32 mouse cellular contexts compared by ENCODE assay signal in the genomic region with DNA sequence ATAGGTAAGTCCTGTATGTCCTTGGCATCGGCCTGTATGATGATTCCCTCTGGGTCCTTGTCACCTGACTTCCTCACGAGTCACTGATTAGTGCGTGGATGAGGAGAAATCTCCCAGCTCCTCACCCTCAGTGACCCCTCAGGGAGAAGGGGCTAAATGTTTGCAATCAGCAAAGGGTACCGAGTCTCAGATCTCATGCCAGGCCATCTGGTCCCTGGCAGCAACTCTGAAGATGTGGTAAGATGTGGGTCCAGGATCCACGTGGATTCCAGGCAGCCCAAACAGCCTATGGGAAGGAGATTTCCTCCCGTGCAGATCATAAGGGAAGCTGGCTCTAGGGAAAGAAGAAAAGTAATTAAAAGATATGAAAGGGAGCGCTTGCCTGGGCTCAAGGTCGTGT. TPM values are rescaled to one million over a fixed set of nuclear protein-coding genes. Genes with fewer than 3 reads are reported as not detected.
"Had no signal": no experiment of that assay in that cellular context is flagged by ENCODE, and none has a peak within 500 bp of the region (broad histone marks: within the 10 kb centered on the region; RNA-seq: fewer than 3 reads in every experiment).

No protein-coding gene starts in this region.

- H3K27ac ChIP-seq: kidney, embryonic 15.5 days; left cerebral cortex, adult 2 months; limb, embryonic 15.5 days; liver, embryonic 12.5 days; liver, embryonic 15.5 days; neural tube, embryonic 13.5 days; stomach, embryonic 15.5 days had no signal

- H3K36me3 ChIP-seq: kidney, embryonic 15.5 days; limb, embryonic 15.5 days; liver, embryonic 12.5 days; liver, embryonic 15.5 days; neural tube, embryonic 13.5 days; stomach, embryonic 15.5 days had no signal

- DNase-seq: kidney, adult 11 months; kidney, adult 8-10 months; kidney, postnatal 10 days; kidney, postnatal 36 days; layer of hippocampus, postnatal 36 days; lung, adult 2 months; lung, postnatal 14 days; lung, postnatal 4 days; midbrain, embryonic 14.5 days; retina, postnatal 1 day; right cerebral cortex, postnatal 25 days; spleen, adult 18-20 months; thymus, postnatal 25 days had no signal

- H3K9me3 ChIP-seq: kidney, embryonic 15.5 days; limb, embryonic 15.5 days; liver, embryonic 12.5 days; liver, embryonic 15.5 days; neural tube, embryonic 13.5 days; stomach, embryonic 15.5 days had no signal

- H3K4me1 ChIP-seq: kidney, embryonic 15.5 days; limb, embryonic 15.5 days; liver, embryonic 12.5 days; liver, embryonic 15.5 days; neural tube, embryonic 13.5 days; stomach, embryonic 15.5 days had no signal

- H3K4me3 ChIP-seq: kidney, embryonic 15.5 days; left cerebral cortex, adult 2 months; limb, embryonic 15.5 days; liver, embryonic 12.5 days; liver, embryonic 15.5 days; myocyte; neural tube, embryonic 13.5 days; stomach, embryonic 15.5 days had no signal

- ATAC-seq: liver, embryonic 12.5 days had no signal

- H3K27me3 ChIP-seq: kidney, embryonic 15.5 days; limb, embryonic 15.5 days; liver, embryonic 12.5 days; liver, embryonic 15.5 days; neural tube, embryonic 13.5 days; stomach, embryonic 15.5 days had no signal

- H3K4me2 ChIP-seq: kidney, embryonic 15.5 days; limb, embryonic 15.5 days; liver, embryonic 12.5 days; liver, embryonic 15.5 days; midbrain, embryonic 11.5 days; neural tube, embryonic 13.5 days; stomach, embryonic 15.5 days had no signal

- H3K9ac ChIP-seq: kidney, embryonic 15.5 days; limb, embryonic 15.5 days; liver, embryonic 12.5 days; liver, embryonic 15.5 days; neural tube, embryonic 13.5 days; stomach, embryonic 15.5 days had no signal

RNA-seq across cellular contexts. Expression of gene Rgsl1, which starts 12.0 kb away (rescaled TPM):
- total RNA-seq: megakaryocyte-erythroid progenitor cell, adult 5-6 weeks; monocyte, adult 5-6 weeks; neutrophil, adult 5-6 weeks had no signal
- polyA plus RNA-seq: kidney, embryonic 15.5 days; liver, embryonic 15.5 days; lung, embryonic 16.5 days; midbrain, embryonic 11.5 days; myocyte had no signal

RNA-seq across cellular contexts. Expression of gene Teddm1b, which starts 18.2 kb away (rescaled TPM):
- total RNA-seq: layer of hippocampus, adult 8-10 months; layer of hippocampus, postnatal 10 days; left cerebral cortex, postnatal 14 days; megakaryocyte progenitor cell, adult 5-6 weeks; megakaryocyte-erythroid progenitor cell, adult 5-6 weeks; monocyte, adult 5-6 weeks; neutrophil, adult 5-6 weeks had no signal
- polyA plus RNA-seq: lung, adult 2 months had no signal

RNA-seq across cellular contexts. Expression of gene Teddm1a, which starts 35.6 kb away (rescaled TPM):
- total RNA-seq: layer of hippocampus, adult 8-10 months; layer of hippocampus, postnatal 10 days; layer of hippocampus, postnatal 36 days; left cerebral cortex, adult 2 months; left cerebral cortex, postnatal 14 days; megakaryocyte progenitor cell, adult 5-6 weeks; megakaryocyte-erythroid progenitor cell, adult 5-6 weeks; monocyte, adult 5-6 weeks; neutrophil, adult 5-6 weeks had no signal
- polyA plus RNA-seq: kidney, embryonic 15.5 days; limb, embryonic 11.5 days; limb, embryonic 15.5 days; liver, embryonic 12.5 days; liver, embryonic 15.5 days; lung, adult 2 months; lung, embryonic 16.5 days; midbrain, embryonic 11.5 days; midbrain, embryonic 14.5 days; myocyte; neural tube, embryonic 13.5 days; stomach, embryonic 15.5 days; thymus, postnatal 0 days had no signal

RNA-seq across cellular contexts. Expression of gene Teddm2, which starts 44.1 kb away (rescaled TPM):
- total RNA-seq: megakaryocyte-erythroid progenitor cell, adult 5-6 weeks had no signal
